Mouse (Mus musculus) embryonic facial prominence, embryonic 12.5 days (tissue): ENCODE data around the gene Lyrm7. TPM values are rescaled to one million over a fixed set of nuclear protein-coding genes. Genes with fewer than 3 reads are reported as not detected.

Experiments used
- ATAC-seq: fragments of 200-750 bp; cut with Nextera tagmentation; 2 replicates; pipeline ENCODE4 v1.8.0; 2017; ENCODE audit not compliant: insufficient number of reproducible peaks, insufficient read depth, low FRiP score, low TSS enrichment
- H3K27ac ChIP-seq: fragments of 300-500 bp; sonication (generic); 2 replicates; pipeline ENCODE4 v1.5.1; 2016; ENCODE audit warnings: mild to moderate bottlenecking
- H3K27me3 ChIP-seq: fragments of 300-500 bp; sonication (generic); 2 replicates; pipeline ENCODE4 v1.6.1; 2016; ENCODE audit warnings: mild to moderate bottlenecking, moderate library complexity
- H3K36me3 ChIP-seq: fragments of 300-500 bp; sonication (generic); 2 replicates; pipeline ENCODE4 v1.6.1; 2016; ENCODE audit warnings: mild to moderate bottlenecking
- H3K4me1 ChIP-seq: fragments of 300-500 bp; sonication (generic); 2 replicates; pipeline ENCODE4 v1.6.1; 2016
- H3K4me2 ChIP-seq: fragments of 300-500 bp; sonication (generic); replicated peaks from 2 replicates; pipeline ENCODE4 v1.6.1; 2016; ENCODE audit warnings: mild to moderate bottlenecking, moderate library complexity
- H3K4me3 ChIP-seq: fragments of 300-500 bp; sonication (generic); 2 replicates; pipeline ENCODE4 v1.5.1; 2016; ENCODE audit warnings: mild to moderate bottlenecking
- H3K9ac ChIP-seq: fragments of 300-500 bp; sonication (generic); 2 replicates; pipeline ENCODE4 v1.6.1; 2016; ENCODE audit warnings: mild to moderate bottlenecking, moderate library complexity
- H3K9me3 ChIP-seq: fragments of 300-500 bp; sonication (generic); 2 replicates; pipeline ENCODE4 v1.6.1; 2016; ENCODE audit warnings: mild to moderate bottlenecking, moderate library complexity
- WGBS: fragments of 180-500 bp; shearing (Covaris S2); methylation state at CpG from one replicate; pipeline ENCODE4 v1.1.7; 2016; 5-methylcytosine and 5-hydroxymethylcytosine counted together
- polyA plus RNA-seq: library from polyadenylated mRNA; unstranded; fragments of >200 nt; fragmentation: Nextera tagmentation; extraction: Ambion mirVana; gene quantifications from 2 replicates; pipeline ENCODE4 v1.2.1, GENCODE M21; 2016

Lyrm7 gene
- polyA plus RNA-seq, 1 experiment from 2014 or later, result 10.2 TPM

- ATAC-seq, result no peak
- Histone ChIP-seq H3K27me3 (no peaks in the 10 kb centered on the region), H3K4me2 (no peak overlapping the region), H3K4me3 (no peak overlapping the region), H3K36me3 (no peaks in the 10 kb centered on the region), H3K9me3 (no peaks in the 10 kb centered on the region), H3K9ac (no peak overlapping the region), H3K27ac (no peak overlapping the region), H3K4me1 (no peaks in the 10 kb centered on the region)
- WGBS, result 86% methylated on average over 5 of the region's 5 CpGs
Observed at GRCm38 (mm10) chr11:54809582-54809981, 51.1 kb downstream of the Lyrm7 start.

GRCm38 (mm10) chr11:54808177-54808576 lies 52.5 kb downstream of the Lyrm7 start:
- H3K9me3 ChIP-seq, result no peaks in the 10 kb centered on the region
- H3K4me3 ChIP-seq, result no peak overlapping the region
- H3K9ac ChIP-seq, result no peak overlapping the region
- 77% methylated on average over 4 of the region's 4 CpGs for WGBS
- no peak for ATAC-seq
- no peaks in the 10 kb centered on the region for H3K36me3 ChIP-seq
- no peaks in the 10 kb centered on the region for H3K27me3 ChIP-seq
- H3K27ac ChIP-seq, result no peak overlapping the region
- no peak overlapping the region for H3K4me2 ChIP-seq
- no peaks in the 10 kb centered on the region for H3K4me1 ChIP-seq

GRCm38 (mm10) chr11:54807669-54808068 lies 53.0 kb downstream of the Lyrm7 start:
- Histone ChIP-seq H3K4me3 (no peak overlapping the region), H3K36me3 (no peaks in the 10 kb centered on the region), H3K27ac (no peak overlapping the region), H3K27me3 (no peaks in the 10 kb centered on the region), H3K4me1 (no peaks in the 10 kb centered on the region), H3K4me2 (no peak overlapping the region), H3K9me3 (no peaks in the 10 kb centered on the region), H3K9ac (no peak overlapping the region)
- no peak for ATAC-seq
- 82% methylated on average over 9 of the region's 9 CpGs for WGBS

- Histone ChIP-seq H3K9ac (no peak overlapping the region), H3K4me3 (no peak overlapping the region), H3K9me3 (no peaks in the 10 kb centered on the region), H3K4me1 (no peaks in the 10 kb centered on the region), H3K27ac (no peak overlapping the region), H3K27me3 (no peaks in the 10 kb centered on the region), H3K4me2 (no peak overlapping the region), H3K36me3 (no peaks in the 10 kb centered on the region)
- 89% methylated on average over 28 of the region's 28 CpGs for WGBS
- ATAC-seq, result no peak
Observed at GRCm38 (mm10) chr11:54806891-54807290, 53.8 kb downstream of the Lyrm7 start.

- H3K27me3 ChIP-seq, result no peaks in the 10 kb centered on the region
- H3K36me3 ChIP-seq, result no peaks in the 10 kb centered on the region
- H3K4me2 ChIP-seq, result no peak overlapping the region
- no peak for ATAC-seq
- no peak overlapping the region for H3K27ac ChIP-seq
- H3K9me3 ChIP-seq, result no peaks in the 10 kb centered on the region
- WGBS, result 86% methylated on average over 4 of the region's 4 CpGs
- no peak overlapping the region for H3K4me3 ChIP-seq
- no peak overlapping the region for H3K9ac ChIP-seq
- no peaks in the 10 kb centered on the region for H3K4me1 ChIP-seq
Observed at GRCm38 (mm10) chr11:54805196-54805595, 55.5 kb downstream of the Lyrm7 start.

GRCm38 (mm10) chr11:54802621-54803020 lies 58.1 kb downstream of the Lyrm7 start:
- Histone ChIP-seq H3K9ac (no peak overlapping the region), H3K4me2 (no peak overlapping the region), H3K27ac (no peak overlapping the region), H3K9me3 (no peaks in the 10 kb centered on the region), H3K4me1 (no peaks in the 10 kb centered on the region), H3K36me3 (no peaks in the 10 kb centered on the region), H3K4me3 (no peak overlapping the region), H3K27me3 (no peaks in the 10 kb centered on the region)
- 64% methylated on average over 6 of the region's 6 CpGs for WGBS
- no peak for ATAC-seq

GRCm38 (mm10) chr11:54801791-54802558 lies 58.7 kb downstream of the Lyrm7 start:
- WGBS, result 76% methylated on average over 6 of the region's 6 CpGs

GRCm38 (mm10) chr11:54796551-54796950 lies 64.2 kb downstream of the Lyrm7 start:
- H3K4me2 ChIP-seq, result no peak overlapping the region

More at GRCm38 (mm10) chr11:54801791-54802558, 58.7 kb downstream of the Lyrm7 start:
- H3K36me3 ChIP-seq, result no peaks in the 10 kb centered on the region
- H3K9me3 ChIP-seq, result no peaks in the 10 kb centered on the region
- H3K27me3 ChIP-seq, result no peaks in the 10 kb centered on the region
- no peak overlapping the region for H3K4me2 ChIP-seq
- H3K9ac ChIP-seq, result no peak overlapping the region
- H3K4me1 ChIP-seq, result no peaks in the 10 kb centered on the region
- ATAC-seq, result no peak
- no peak overlapping the region for H3K27ac ChIP-seq
- H3K4me3 ChIP-seq, result no peak overlapping the region

GRCm38 (mm10) chr11:54794678-54795077 lies 66.0 kb downstream of the Lyrm7 start:
- Histone ChIP-seq H3K27me3 (no peaks in the 10 kb centered on the region), H3K4me3 (no peak overlapping the region), H3K4me2 (no peak overlapping the region), H3K9ac (no peak overlapping the region), H3K9me3 (no peaks in the 10 kb centered on the region), H3K36me3 (no peaks in the 10 kb centered on the region), H3K27ac (no peak overlapping the region), H3K4me1 (no peaks in the 10 kb centered on the region)
- 90% methylated on average over 3 of the region's 3 CpGs for WGBS
- no peak for ATAC-seq

More at GRCm38 (mm10) chr11:54796551-54796950, 64.2 kb downstream of the Lyrm7 start:
- Histone ChIP-seq H3K36me3 (no peaks in the 10 kb centered on the region), H3K9me3 (no peaks in the 10 kb centered on the region), H3K27me3 (no peaks in the 10 kb centered on the region), H3K27ac (no peak overlapping the region), H3K4me1 (no peaks in the 10 kb centered on the region), H3K9ac (no peak overlapping the region), H3K4me3 (no peak overlapping the region)
- WGBS, result 80% methylated on average over 11 of the region's 11 CpGs
- ATAC-seq, result no peak

- H3K9ac ChIP-seq, result no peak overlapping the region
- 72% methylated on average over 1 of the region's 1 CpGs for WGBS
- no peak overlapping the region for H3K4me3 ChIP-seq
- H3K4me1 ChIP-seq, result no peaks in the 10 kb centered on the region
- ATAC-seq, result no peak
- H3K27ac ChIP-seq, result no peak overlapping the region
- no peaks in the 10 kb centered on the region for H3K9me3 ChIP-seq
- no peaks in the 10 kb centered on the region for H3K36me3 ChIP-seq
- no peaks in the 10 kb centered on the region for H3K27me3 ChIP-seq
- H3K4me2 ChIP-seq, result no peak overlapping the region
Observed at GRCm38 (mm10) chr11:54793173-54793572, 67.5 kb downstream of the Lyrm7 start.

GRCm38 (mm10) chr11:54791458-54791857 lies 69.3 kb downstream of the Lyrm7 start:
- Histone ChIP-seq H3K4me2 (no peak overlapping the region), H3K36me3 (no peaks in the 10 kb centered on the region), H3K4me1 (no peaks in the 10 kb centered on the region), H3K9ac (no peak overlapping the region), H3K27ac (no peak overlapping the region), H3K4me3 (no peak overlapping the region), H3K27me3 (no peaks in the 10 kb centered on the region), H3K9me3 (no peaks in the 10 kb centered on the region)
- WGBS, result 95% methylated on average over 4 of the region's 4 CpGs
- no peak for ATAC-seq
